Mouse (Mus musculus): ENCODE measurements around the gene Il12b. TPM values are rescaled to one million over a fixed set of nuclear protein-coding genes. Genes with fewer than 3 reads are reported as not detected.
A peak's percentile ranks its signal among the peaks of the same experiment; 100 is the strongest.
"Not testable (repeated sequence)": the region's sequence is repeated elsewhere in the genome, so short reads cannot be mapped to it uniquely, and the experiment has no call there.

Gene Il12b
- polyA plus RNA-seq, 1 experiment from 2014 or later, result 0.19 TPM

GRCm38 (mm10) chr11:44425006-44425405 is 25.1 kb downstream of the Il12b start:
- Histone ChIP-seq H3K36me3 (ENCODE audit: insufficient read depth, low read length) (no peaks in the 10 kb centered on the region), H3K9ac (replicated peaks; ENCODE audit: low read length) (no peak overlapping the region), H3K27ac (ENCODE audit: low read length) (no peak overlapping the region), H3K4me3 (ENCODE audit: low read length) (no peak overlapping the region), H3K9me3 (ENCODE audit: low read length) (no peaks in the 10 kb centered on the region), H3K27me3 (ENCODE audit: insufficient read depth, low read length) (no peaks in the 10 kb centered on the region), H3K4me1 (ENCODE audit: insufficient read depth, low read length) (no peaks in the 10 kb centered on the region), H3K4me2 (replicated peaks; ENCODE audit: low read depth, low read length) (no peak overlapping the region)
- no peak for ATAC-seq (ENCODE audit: low FRiP score, low TSS enrichment)
- WGBS, result 34% methylated on average over 8 of the region's 8 CpGs

GRCm38 (mm10) chr11:44425626-44426025 is 25.8 kb downstream of the Il12b start:
- no peak overlapping the region for H3K4me3 ChIP-seq (ENCODE audit: low read length)
- H3K9ac ChIP-seq (replicated peaks; ENCODE audit: low read length), result no peak overlapping the region
- 66% methylated on average over 6 of the region's 6 CpGs for WGBS
- H3K27me3 ChIP-seq (ENCODE audit: insufficient read depth, low read length), result no peaks in the 10 kb centered on the region
- H3K9me3 ChIP-seq (ENCODE audit: low read length), result no peaks in the 10 kb centered on the region
- no peak for ATAC-seq (ENCODE audit: low FRiP score, low TSS enrichment)
- H3K4me1 ChIP-seq (ENCODE audit: insufficient read depth, low read length), result no peaks in the 10 kb centered on the region
- no peak overlapping the region for H3K27ac ChIP-seq (ENCODE audit: low read length)
- H3K4me2 ChIP-seq (replicated peaks; ENCODE audit: low read depth, low read length), result no peak overlapping the region
- no peaks in the 10 kb centered on the region for H3K36me3 ChIP-seq (ENCODE audit: insufficient read depth, low read length)

- 79% methylated on average over 2 of the region's 2 CpGs for WGBS
- Histone ChIP-seq H3K9ac (replicated peaks; ENCODE audit: low read length) (no peak overlapping the region), H3K4me1 (ENCODE audit: insufficient read depth, low read length) (no peaks in the 10 kb centered on the region), H3K36me3 (ENCODE audit: insufficient read depth, low read length) (no peaks in the 10 kb centered on the region), H3K27me3 (ENCODE audit: insufficient read depth, low read length) (no peaks in the 10 kb centered on the region), H3K9me3 (ENCODE audit: low read length) (no peaks in the 10 kb centered on the region), H3K27ac (ENCODE audit: low read length) (no peak overlapping the region), H3K4me2 (replicated peaks; ENCODE audit: low read depth, low read length) (no peak overlapping the region), H3K4me3 (ENCODE audit: low read length) (no peak overlapping the region)
- no peak for ATAC-seq (ENCODE audit: low FRiP score, low TSS enrichment)
Measured at GRCm38 (mm10) chr11:44427951-44428350, 28.1 kb downstream of the Il12b start.

GRCm38 (mm10) chr11:44430036-44430435 is 30.2 kb downstream of the Il12b start:
- Histone ChIP-seq H3K9me3 (ENCODE audit: low read length) (no peaks in the 10 kb centered on the region), H3K4me1 (ENCODE audit: insufficient read depth, low read length) (no peaks in the 10 kb centered on the region), H3K9ac (replicated peaks; ENCODE audit: low read length) (no peak overlapping the region), H3K36me3 (ENCODE audit: insufficient read depth, low read length) (no peaks in the 10 kb centered on the region), H3K4me2 (replicated peaks; ENCODE audit: low read depth, low read length) (no peak overlapping the region), H3K27ac (ENCODE audit: low read length) (no peak overlapping the region), H3K4me3 (ENCODE audit: low read length) (no peak overlapping the region), H3K27me3 (ENCODE audit: insufficient read depth, low read length) (no peaks in the 10 kb centered on the region)
- 80% methylated on average over 3 of the region's 3 CpGs for WGBS
- ATAC-seq (ENCODE audit: low FRiP score, low TSS enrichment), result no peak

GRCm38 (mm10) chr11:44437786-44438185 is 37.9 kb downstream of the Il12b start:
- WGBS, result 93% methylated on average over 6 of the region's 6 CpGs
- no peak overlapping the region for H3K27ac ChIP-seq (ENCODE audit: low read length)
- H3K4me2 ChIP-seq (replicated peaks; ENCODE audit: low read depth, low read length), result no peak overlapping the region

GRCm38 (mm10) chr11:44451046-44451445 is 51.2 kb downstream of the Il12b start:
- Histone ChIP-seq H3K4me1 (ENCODE audit: insufficient read depth, low read length) (no peaks in the 10 kb centered on the region), H3K4me3 (ENCODE audit: low read length) (no peak overlapping the region), H3K27ac (ENCODE audit: low read length) (no peak overlapping the region), H3K36me3 (ENCODE audit: insufficient read depth, low read length) (peaks cover 5% of the 10 kb centered on the region; the same call in 1 of the 2 replicates), H3K4me2 (replicated peaks; ENCODE audit: low read depth, low read length) (no peak overlapping the region), H3K27me3 (ENCODE audit: insufficient read depth, low read length) (no peaks in the 10 kb centered on the region), H3K9ac (replicated peaks; ENCODE audit: low read length) (no peak overlapping the region), H3K9me3 (ENCODE audit: low read length) (no peaks in the 10 kb centered on the region; the same call in 1 of the 2 replicates)
- ATAC-seq (ENCODE audit: low FRiP score, low TSS enrichment), result no peak

More at GRCm38 (mm10) chr11:44437786-44438185, 37.9 kb downstream of the Il12b start:
- Histone ChIP-seq H3K4me1 (ENCODE audit: insufficient read depth, low read length) (no peaks in the 10 kb centered on the region), H3K9ac (replicated peaks; ENCODE audit: low read length) (no peak overlapping the region), H3K27me3 (ENCODE audit: insufficient read depth, low read length) (no peaks in the 10 kb centered on the region), H3K4me3 (ENCODE audit: low read length) (no peak overlapping the region), H3K36me3 (ENCODE audit: insufficient read depth, low read length) (no peaks in the 10 kb centered on the region), H3K9me3 (ENCODE audit: low read length) (no peaks in the 10 kb centered on the region)
- ATAC-seq (ENCODE audit: low FRiP score, low TSS enrichment), result no peak

- H3K4me3 ChIP-seq (ENCODE audit: low read length); H3K27me3 ChIP-seq (ENCODE audit: insufficient read depth, low read length); H3K4me2 ChIP-seq (replicated peaks; ENCODE audit: low read depth, low read length); H3K4me1 ChIP-seq (ENCODE audit: insufficient read depth, low read length); H3K9ac ChIP-seq (replicated peaks; ENCODE audit: low read length); H3K9me3 ChIP-seq (ENCODE audit: low read length); ATAC-seq (ENCODE audit: low FRiP score, low TSS enrichment); H3K27ac ChIP-seq (ENCODE audit: low read length): not testable (repeated sequence)
- peaks cover 10% of the 10 kb centered on the region; the same call in 1 of the 2 replicates for H3K36me3 ChIP-seq (ENCODE audit: insufficient read depth, low read length)
- WGBS, result 91% methylated on average over 5 of the region's 5 CpGs
Measured at GRCm38 (mm10) chr11:44452016-44452415, 52.2 kb downstream of the Il12b start.

GRCm38 (mm10) chr11:44453423-44453822 is 53.6 kb downstream of the Il12b start:
- Histone ChIP-seq H3K36me3 (ENCODE audit: insufficient read depth, low read length) (peaks cover 17% of the 10 kb centered on the region; the same call in 1 of the 2 replicates), H3K9ac (replicated peaks; ENCODE audit: low read length) (no peak overlapping the region), H3K4me1 (ENCODE audit: insufficient read depth, low read length) (no peaks in the 10 kb centered on the region), H3K9me3 (ENCODE audit: low read length) (no peaks in the 10 kb centered on the region; the same call in 1 of the 2 replicates), H3K4me3 (ENCODE audit: low read length) (no peak overlapping the region), H3K27ac (ENCODE audit: low read length) (no peak overlapping the region), H3K27me3 (ENCODE audit: insufficient read depth, low read length) (no peaks in the 10 kb centered on the region), H3K4me2 (replicated peaks; ENCODE audit: low read depth, low read length) (no peak overlapping the region)
- peak; percentile 70 for ATAC-seq (ENCODE audit: low FRiP score, low TSS enrichment)
- WGBS, result 53% methylated on average over 2 of the region's 2 CpGs

GRCm38 (mm10) chr11:44461493-44461892 is 61.6 kb downstream of the Il12b start:
- H3K4me1 ChIP-seq (ENCODE audit: insufficient read depth, low read length), result no peaks in the 10 kb centered on the region
- peaks cover 31% of the 10 kb centered on the region; the same call in 1 of the 2 replicates for H3K36me3 ChIP-seq (ENCODE audit: insufficient read depth, low read length)
- no peaks in the 10 kb centered on the region for H3K27me3 ChIP-seq (ENCODE audit: insufficient read depth, low read length)
- no peak overlapping the region for H3K4me3 ChIP-seq (ENCODE audit: low read length)
- no peak overlapping the region for H3K27ac ChIP-seq (ENCODE audit: low read length)
- H3K4me2 ChIP-seq (replicated peaks; ENCODE audit: low read depth, low read length), result no peak overlapping the region
- 65% methylated on average over 6 of the region's 6 CpGs for WGBS
- ATAC-seq (ENCODE audit: low FRiP score, low TSS enrichment), result no peak
- H3K9me3 ChIP-seq (ENCODE audit: low read length), result no peaks in the 10 kb centered on the region
- no peak overlapping the region for H3K9ac ChIP-seq (replicated peaks; ENCODE audit: low read length)
